21 mouse cellular contexts compared by ENCODE assay signal in genomic region chr19:36388502-36388901, GRCm38 (mm10). TPM values are rescaled to one million over a fixed set of nuclear protein-coding genes. Genes with fewer than 3 reads are reported as not detected.
DNase-seq lines count a peak whose midpoint lies in the region; ATAC-seq and TF ChIP-seq lines count a peak whose summit lies in the region.
"Had no signal": no experiment of that assay in that cellular context is flagged by ENCODE, and none has a peak within 500 bp of the region (broad histone marks: within the 10 kb centered on the region; RNA-seq: fewer than 3 reads in every experiment).

No protein-coding gene starts in this region.

- no peak for TF ChIP-seq CTCF in kidney, adult 2 months (conservative IDR thresholded peaks at IDR 0.05; ENCODE audit: insufficient read depth, insufficient read length, low read depth, low read length)

- H3K4me1 ChIP-seq in hindbrain, embryonic 16.5 days (ENCODE audit: control insufficient read depth, insufficient read depth, low read depth, low read length) = no peaks in the 10 kb centered on the region
- no peaks in the 10 kb centered on the region for H3K4me1 ChIP-seq in hindbrain, embryonic 12.5 days
- no peaks in the 10 kb centered on the region for H3K4me1 ChIP-seq in kidney, adult 2 months (ENCODE audit: control insufficient read depth, insufficient read depth, low read length)
- H3K4me1 ChIP-seq: hindbrain, embryonic 15.5 days; midbrain, embryonic 15.5 days had no signal

- DNase-seq in brain, adult 2 months (ENCODE audit: low read depth, low spot score) = peak; percentile 87
- DNase-seq in cerebellum, adult 18-20 months = peak; percentile 77 to 82
- peak; percentile 70 to 90 for DNase-seq in cerebellum, postnatal 25 days
- DNase-seq in kidney, adult 2 months = no peak
- DNase-seq: adrenal gland, adult 8-10 months; kidney, adult 11 months; kidney, postnatal 10 days; lung, adult 18-20 months; lung, postnatal 36 days; thymus, postnatal 25 days had no signal

- ATAC-seq in hindbrain, embryonic 16.5 days = peak; percentile 58
- no peak for ATAC-seq in hindbrain, embryonic 12.5 days (ENCODE audit: low FRiP score)
- no peak for ATAC-seq in frontal cortex, adult (ENCODE audit: low TSS enrichment)
- ATAC-seq: forebrain, embryonic 15.5 days; midbrain, embryonic 15.5 days; Patski had no signal

- 77% methylated on average over 5 of the region's 5 CpGs for WGBS in hindbrain, embryonic 16.5 days
- WGBS in hindbrain, embryonic 12.5 days = 80% methylated on average over 5 of the region's 5 CpGs
- 80% methylated on average over 5 of the region's 5 CpGs for WGBS in kidney, adult 2 months

- no peak overlapping the region for H3K27ac ChIP-seq in hindbrain, embryonic 16.5 days (ENCODE audit: low read depth, low read length)
- no peak overlapping the region for H3K27ac ChIP-seq in hindbrain, embryonic 12.5 days
- no peak overlapping the region for H3K27ac ChIP-seq in kidney, adult 2 months (ENCODE audit: insufficient read depth, low read depth, low read length)
- H3K27ac ChIP-seq: forebrain, embryonic 15.5 days; hindbrain, embryonic 15.5 days; layer of hippocampus, adult 2 months; midbrain, embryonic 15.5 days had no signal

- TF ChIP-seq POLR2A in kidney, adult 2 months (IDR thresholded peaks at IDR 0.05; ENCODE audit: low read depth, low read length) = no peak

- H3K4me2 ChIP-seq in hindbrain, embryonic 16.5 days (ENCODE audit: low read length) = no peak overlapping the region
- H3K4me2 ChIP-seq in hindbrain, embryonic 12.5 days (replicated peaks) = no peak overlapping the region
- H3K4me2 ChIP-seq: forebrain, embryonic 15.5 days; heart, embryonic 11.5 days; hindbrain, embryonic 15.5 days; liver, embryonic 11.5 days; midbrain, embryonic 15.5 days had no signal

- H3K9ac ChIP-seq in hindbrain, embryonic 16.5 days (ENCODE audit: low read depth, low read length) = no peak overlapping the region
- no peak overlapping the region for H3K9ac ChIP-seq in hindbrain, embryonic 12.5 days
- H3K9ac ChIP-seq: forebrain, embryonic 15.5 days; hindbrain, embryonic 15.5 days; midbrain, embryonic 15.5 days had no signal

- H3K27me3 ChIP-seq in hindbrain, embryonic 16.5 days (replicated peaks; ENCODE audit: control insufficient read depth, insufficient read depth, low read length) = no peaks in the 10 kb centered on the region
- H3K27me3 ChIP-seq in hindbrain, embryonic 12.5 days = no peaks in the 10 kb centered on the region
- H3K27me3 ChIP-seq in kidney, adult 2 months (replicated peaks; ENCODE audit: control insufficient read depth, insufficient read depth, low read length) = no peaks in the 10 kb centered on the region
- H3K27me3 ChIP-seq: forebrain, embryonic 15.5 days; hindbrain, embryonic 15.5 days; midbrain, embryonic 15.5 days; Patski had no signal

- H3K4me3 ChIP-seq in hindbrain, embryonic 16.5 days (ENCODE audit: low read length) = no peak overlapping the region
- H3K4me3 ChIP-seq in hindbrain, embryonic 12.5 days = no peak overlapping the region
- H3K4me3 ChIP-seq in kidney, adult 2 months (ENCODE audit: insufficient read depth, low read depth, low read length) = no peak overlapping the region
- H3K4me3 ChIP-seq: erythroblast, embryonic 14.5 days; forebrain, embryonic 15.5 days; hindbrain, embryonic 15.5 days; layer of hippocampus, adult 2 months; midbrain, embryonic 15.5 days had no signal

- no peaks in the 10 kb centered on the region for H3K36me3 ChIP-seq in hindbrain, embryonic 16.5 days (ENCODE audit: control insufficient read depth, insufficient read depth, low read length)
- no peaks in the 10 kb centered on the region for H3K36me3 ChIP-seq in hindbrain, embryonic 12.5 days
- H3K36me3 ChIP-seq in kidney, adult 2 months (ENCODE audit: control insufficient read depth, insufficient read depth, low read length) = no peaks in the 10 kb centered on the region
- H3K36me3 ChIP-seq: forebrain, embryonic 15.5 days; hindbrain, embryonic 15.5 days; midbrain, embryonic 15.5 days had no signal

- H3K9me3 ChIP-seq in hindbrain, embryonic 16.5 days (ENCODE audit: control insufficient read depth, low read length) = no peaks in the 10 kb centered on the region
- H3K9me3 ChIP-seq in hindbrain, embryonic 12.5 days (replicated peaks) = no peaks in the 10 kb centered on the region
- H3K9me3 ChIP-seq: forebrain, embryonic 15.5 days; hindbrain, embryonic 15.5 days; midbrain, embryonic 15.5 days had no signal

RNA-seq across cellular contexts. Expression of gene Pcgf5, which starts 40.4 kb away (rescaled TPM):
- 6.6 and 7.2 TPM in 2 replicates for polyA plus RNA-seq in hindbrain, embryonic 16.5 days (2015; fragmentation: Nextera tagmentation; extraction: Ambion mirVana)
- polyA plus RNA-seq in hindbrain, embryonic 12.5 days (2016; fragmentation: Nextera tagmentation; extraction: Ambion mirVana) = 9.8 and 10.1 TPM in 2 replicates
- polyA plus RNA-seq in kidney, adult 2 months (2012; rRNA removed) = 8.6 and 10.6 TPM in 2 replicates
